Mouse (Mus musculus): ENCODE results near the gene Tspan4.

Tspan4 gene

DNA sequence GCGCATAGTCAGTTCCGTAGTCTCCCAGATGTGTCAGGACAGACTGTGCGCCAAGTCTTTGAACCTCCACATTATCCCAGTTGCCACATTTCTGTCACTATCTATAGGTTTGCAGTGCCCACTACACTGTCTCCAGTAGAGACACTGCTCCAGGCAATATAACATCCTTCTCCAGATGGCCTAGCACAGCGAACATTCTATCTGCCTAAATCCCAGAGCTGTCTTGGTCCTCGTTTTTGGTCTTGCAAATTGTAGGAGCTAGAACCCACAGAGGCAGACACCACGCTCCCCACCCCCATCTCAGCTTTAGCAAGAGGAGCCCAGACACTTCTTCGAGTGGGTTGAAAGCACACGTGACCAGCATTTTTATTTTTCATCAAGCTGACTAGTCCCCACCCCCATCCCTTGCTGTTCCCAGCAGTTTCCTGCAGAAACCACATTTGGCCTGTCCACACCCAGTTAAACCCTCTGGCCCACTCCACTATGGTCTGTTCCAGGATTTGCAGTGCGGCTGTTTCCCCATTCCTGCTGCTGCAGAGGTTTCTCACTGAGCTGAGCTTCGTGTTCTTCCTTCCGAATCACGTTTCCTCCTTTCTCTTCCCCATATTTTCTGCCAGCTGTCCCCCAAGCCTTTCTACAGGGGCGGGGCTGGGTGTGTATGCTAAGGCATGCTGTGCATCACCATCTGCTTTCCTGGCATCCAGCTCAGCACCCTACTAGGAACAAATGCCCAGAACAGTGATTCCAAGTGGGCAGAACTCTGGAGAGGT lies 65.5 kb downstream of the Tspan4 start:
- peak; percentile 63; the same call in 1 of the 2 replicates for ATAC-seq (ENCODE audit: insufficient number of reproducible peaks, low FRiP score, low TSS enrichment)

DNA sequence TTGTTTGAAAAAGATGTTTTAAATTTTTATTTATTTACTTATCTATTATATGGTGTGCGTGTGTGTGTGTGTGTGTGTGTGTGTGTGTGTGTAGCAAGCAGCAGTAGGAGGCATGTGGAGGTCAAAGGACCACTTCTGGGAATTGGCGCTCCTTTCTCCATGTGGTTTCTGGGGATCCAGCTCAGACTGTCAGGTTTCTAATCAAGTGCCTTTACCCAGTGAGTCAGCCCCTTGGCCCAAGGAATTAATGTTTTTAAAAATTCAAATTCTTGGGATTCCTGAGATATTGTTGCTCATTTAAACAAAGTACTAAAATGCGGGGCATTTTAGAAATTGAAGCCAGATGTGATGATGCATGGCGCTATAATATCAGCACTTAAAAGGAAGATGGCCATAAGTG lies 66.6 kb downstream of the Tspan4 start:
- ATAC-seq (ENCODE audit: insufficient number of reproducible peaks, low FRiP score, low TSS enrichment): no peak

DNA sequence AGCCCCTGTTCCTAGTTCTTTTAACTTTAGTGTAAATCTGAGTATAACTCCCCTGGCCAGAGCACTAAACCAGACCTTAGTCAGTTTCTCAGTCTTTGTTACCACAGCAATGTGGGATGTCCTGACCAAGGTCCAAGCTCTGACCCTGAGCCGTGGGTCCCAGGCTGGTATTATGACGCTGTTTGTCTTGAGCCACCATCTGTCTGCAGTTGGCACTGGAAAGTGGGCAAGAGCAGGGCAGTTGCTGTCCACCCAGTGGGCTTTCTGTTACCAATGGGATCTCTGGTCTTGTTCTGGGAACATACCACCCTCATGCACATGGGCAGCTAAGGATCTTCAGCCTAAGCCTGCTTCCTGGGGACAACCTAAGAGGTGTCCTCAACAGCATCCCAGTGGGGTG lies 67.5 kb downstream of the Tspan4 start:
- no peak for ATAC-seq (ENCODE audit: insufficient number of reproducible peaks, low FRiP score, low TSS enrichment)
